Mouse (Mus musculus) intestine, embryonic 14.5 days (tissue): ENCODE data around the gene Insc. TPM values are rescaled to one million over a fixed set of nuclear protein-coding genes. Genes with fewer than 3 reads are reported as not detected.

ENCODE experiments used
- ATAC-seq: fragments of 200-750 bp; cut with Nextera tagmentation; replicated peaks from 2 replicates; pipeline ENCODE4 v1.8.0; 2017; ENCODE audit warnings: low read depth, moderate number of reproducible peaks, moderate TSS enrichment, moderate library complexity; ENCODE audit not compliant: low FRiP score, low TSS enrichment
- DNase-seq: peaks from one replicate; pipeline ENCODE4 v3.0.0-alpha.2; 2018; ENCODE audit warnings: low spot score
- H3K27ac ChIP-seq: fragments of 300-500 bp; sonication (generic); 2 replicates; pipeline ENCODE4 v1.5.1; 2014; ENCODE audit warnings: low read depth, mild to moderate bottlenecking, control low read depth
- H3K27me3 ChIP-seq: fragments of 300-500 bp; sonication (generic); replicated peaks from 2 replicates; pipeline ENCODE4 v1.6.1; 2014; ENCODE audit warnings: low read length, control low read depth; ENCODE audit not compliant: control insufficient read depth, insufficient read depth
- H3K36me3 ChIP-seq: fragments of 300-500 bp; sonication (generic); 2 replicates; pipeline ENCODE4 v1.6.1; 2014; ENCODE audit warnings: low read length, control low read depth; ENCODE audit not compliant: control insufficient read depth, insufficient read depth
- H3K4me1 ChIP-seq: fragments of 300-500 bp; sonication (generic); replicated peaks from 2 replicates; pipeline ENCODE4 v1.6.1; 2014; ENCODE audit warnings: low read length, control low read depth, mixed read lengths; ENCODE audit not compliant: control insufficient read depth, insufficient read depth
- H3K4me2 ChIP-seq: fragments of 300-500 bp; sonication (generic); 2 replicates; pipeline ENCODE4 v1.6.1; 2014; ENCODE audit warnings: low read length
- H3K4me3 ChIP-seq: fragments of 300-500 bp; sonication (generic); 2 replicates; pipeline ENCODE4 v1.5.1; 2014; ENCODE audit warnings: low read depth, low read length, control low read depth, mixed read lengths
- H3K9ac ChIP-seq: fragments of 300-500 bp; sonication (generic); 2 replicates; pipeline ENCODE4 v1.6.1; 2014; ENCODE audit warnings: mild to moderate bottlenecking, low read length
- H3K9me3 ChIP-seq: fragments of 300-500 bp; sonication (generic); 2 replicates; pipeline ENCODE4 v1.6.1; 2016; ENCODE audit warnings: low read length, control low read depth; ENCODE audit not compliant: control insufficient read depth
- WGBS: fragments of 180-500 bp; shearing (Covaris S2); extraction: QIAGEN DNeasy Blood & Tissue Kit; methylation state at CpG from one replicate; pipeline ENCODE4 v1.1.7; 2014; 5-methylcytosine and 5-hydroxymethylcytosine counted together
- polyA plus RNA-seq: library from polyadenylated mRNA; unstranded; fragments of >200 nt; fragmentation: Nextera tagmentation; extraction: Ambion mirVana; gene quantifications from 2 replicates; pipeline ENCODE4 v1.2.1, GENCODE M21; 2014

The Insc gene
- polyA plus RNA-seq = 20.8 and 22.0 TPM in 2 replicates

DNA sequence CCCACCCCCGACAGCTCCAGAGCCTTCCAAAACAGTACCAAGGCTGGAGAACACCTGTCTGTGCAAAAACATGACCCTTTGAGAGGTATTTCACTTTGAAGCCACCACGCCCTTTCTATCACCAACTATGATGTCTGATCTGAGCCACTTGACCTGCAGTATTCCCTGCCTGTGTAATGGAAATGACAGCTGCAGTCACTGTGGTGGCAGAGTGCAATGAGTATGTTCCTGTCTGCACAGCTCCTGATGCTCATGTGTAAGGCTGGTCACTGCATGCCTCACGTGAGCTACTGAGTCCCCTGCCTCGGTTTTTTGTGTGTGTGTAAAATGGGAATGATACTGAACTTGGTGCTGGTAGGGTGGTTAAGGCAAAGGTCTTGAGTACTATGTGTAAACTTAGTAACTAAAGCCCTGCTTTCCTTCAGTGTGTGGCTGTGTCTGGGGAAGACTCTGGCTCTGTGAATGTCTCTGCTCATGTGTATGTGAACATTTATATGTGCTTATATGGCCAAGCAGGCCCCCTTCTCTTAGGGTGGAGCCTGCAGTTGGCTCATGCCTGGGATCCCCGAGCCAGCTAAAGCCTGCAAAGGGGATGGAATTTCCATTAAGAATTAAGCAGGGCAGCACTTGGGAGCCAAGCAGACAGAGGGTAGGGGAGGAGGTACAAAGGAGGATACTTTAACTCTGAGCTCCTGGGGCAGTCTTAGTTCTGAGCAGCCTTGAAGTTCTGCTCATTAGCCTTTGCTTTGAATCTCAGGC lies at the start of gene Insc:
Gene Insc, plus strand, starts transcription at position 673 of the 759 bp plus-strand sequence.
- no peak for ATAC-seq
- Histone ChIP-seq H3K4me1 (peaks cover 3% of the 10 kb centered on the region; the same call in 1 of the 2 replicates), H3K36me3 (no peaks in the 10 kb centered on the region), H3K9me3 (no peaks in the 10 kb centered on the region), H3K4me3 (no peak within 1 kb of the TSS), H3K27me3 (no peaks in the 10 kb centered on the region), H3K27ac (peak within 1 kb of the TSS; percentile 72; the same call in 1 of the 2 replicates), H3K4me2 (peak within 1 kb of the TSS; percentile 18), H3K9ac (no peak within 1 kb of the TSS)
- WGBS = 65% methylated on average over 5 of the region's 5 CpGs
- no peak for DNase-seq

DNA sequence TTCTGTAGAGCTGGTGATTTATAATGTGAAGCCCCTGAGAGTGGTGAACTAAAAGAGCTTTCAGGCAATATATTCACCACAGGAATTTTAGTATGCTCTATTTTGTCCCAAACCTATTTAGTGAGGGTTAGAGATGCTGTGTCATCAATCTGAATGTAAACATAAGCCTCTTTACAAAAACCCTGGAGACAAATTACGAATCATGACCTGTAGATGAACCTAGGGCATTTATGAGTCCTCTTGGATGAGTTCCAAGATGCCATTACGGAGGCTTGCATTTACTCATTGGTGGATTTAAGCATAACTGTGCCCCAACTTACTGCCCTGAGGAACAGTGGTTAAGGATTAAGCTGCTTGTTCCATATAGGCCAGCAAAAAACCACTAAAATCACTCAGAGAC lies 42.6 kb upstream of the Insc start:
- Histone ChIP-seq H3K36me3 (no peaks in the 10 kb centered on the region), H3K9ac (no peak overlapping the region), H3K27me3 (no peaks in the 10 kb centered on the region), H3K27ac (no peak overlapping the region), H3K9me3 (no peaks in the 10 kb centered on the region), H3K4me3 (no peak overlapping the region), H3K4me1 (no peaks in the 10 kb centered on the region), H3K4me2 (no peak overlapping the region)
- DNase-seq (no peak), ATAC-seq (no peak)
- 9% methylated on average over 2 of the region's 2 CpGs for whole genome bisulfite sequencing

DNA sequence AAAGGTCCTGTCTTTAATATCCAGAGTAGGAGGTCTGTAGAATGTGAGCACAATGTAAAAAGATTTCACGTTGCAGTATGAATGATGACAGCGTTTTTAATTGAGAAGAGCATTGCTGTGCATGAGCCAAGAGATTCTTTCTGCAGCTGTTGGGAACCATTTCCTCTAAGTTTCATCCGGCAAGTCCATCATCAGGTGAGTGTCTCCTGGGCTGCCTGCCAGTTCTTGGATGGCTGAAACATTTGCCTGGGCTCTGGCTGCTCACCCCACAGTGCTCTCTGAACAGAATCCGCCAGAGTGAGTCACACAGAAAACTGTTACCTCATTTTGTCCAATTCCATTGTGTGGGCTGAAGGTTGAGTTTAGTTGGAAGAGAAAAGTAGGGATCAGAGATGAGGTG lies 36.8 kb upstream of the Insc start:
- DNase-seq (no peak), ATAC-seq (no peak)
- WGBS = 59% methylated on average over 4 of the region's 4 CpGs

DNA sequence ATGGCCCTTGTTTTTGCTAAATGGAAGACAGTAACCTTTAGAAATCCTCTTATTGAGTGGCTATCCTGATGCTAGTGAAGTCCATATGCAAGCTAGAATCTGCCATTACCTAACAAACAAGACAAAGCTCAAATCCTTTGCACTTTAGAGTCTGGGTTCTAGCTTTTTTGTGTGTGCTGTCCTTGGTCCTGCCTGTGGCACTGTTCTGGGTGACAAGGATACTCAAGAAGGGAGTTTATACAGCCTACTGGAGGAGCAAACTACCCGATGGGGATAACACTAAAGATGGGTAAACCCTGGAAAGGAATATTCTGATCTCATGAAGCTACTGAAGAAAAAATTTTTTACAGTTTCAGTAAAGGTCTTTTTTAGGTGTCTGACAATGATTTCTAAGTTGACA lies 36.1 kb upstream of the Insc start:
- no peak for DNase-seq
- Histone ChIP-seq H3K36me3 (no peaks in the 10 kb centered on the region), H3K4me2 (no peak overlapping the region), H3K9ac (no peak overlapping the region), H3K9me3 (no peaks in the 10 kb centered on the region), H3K4me1 (no peaks in the 10 kb centered on the region), H3K4me3 (no peak overlapping the region), H3K27ac (no peak overlapping the region), H3K27me3 (no peaks in the 10 kb centered on the region)
- no peak for ATAC-seq
- WGBS = 63% methylated on average over 1 of the region's 1 CpGs

More for the DNA sequence above, 36.8 kb upstream of the Insc start:
- H3K9me3 ChIP-seq = no peaks in the 10 kb centered on the region
- H3K4me1 ChIP-seq = no peaks in the 10 kb centered on the region
- H3K9ac ChIP-seq = no peak overlapping the region
- H3K36me3 ChIP-seq = no peaks in the 10 kb centered on the region
- no peak overlapping the region for H3K4me3 ChIP-seq
- H3K27ac ChIP-seq = no peak overlapping the region
- no peaks in the 10 kb centered on the region for H3K27me3 ChIP-seq
- H3K4me2 ChIP-seq = no peak overlapping the region

DNA sequence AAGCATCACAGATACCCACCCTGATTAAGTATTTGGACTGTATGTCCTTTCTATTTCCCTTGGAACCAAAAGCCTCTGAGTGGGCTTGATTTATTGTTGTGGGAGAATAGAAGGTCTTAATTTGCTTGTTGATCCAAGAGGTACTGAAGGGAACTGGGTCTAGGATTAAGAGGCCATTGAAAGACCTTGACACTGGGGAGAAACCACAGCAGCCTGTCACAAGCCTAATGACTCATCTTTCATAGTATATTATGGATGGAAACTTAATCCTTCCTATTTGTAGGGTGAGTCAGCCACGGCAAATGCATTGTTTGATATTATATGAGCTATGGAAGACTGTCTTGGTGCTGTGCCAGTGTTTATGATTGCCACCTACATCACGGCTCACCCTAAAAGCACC lies 33.1 kb upstream of the Insc start:
- H3K27ac ChIP-seq = no peak overlapping the region
- no peak overlapping the region for H3K4me2 ChIP-seq
- H3K4me3 ChIP-seq = no peak overlapping the region
- no peaks in the 10 kb centered on the region for H3K9me3 ChIP-seq
- ATAC-seq (no peak), DNase-seq (no peak)
- no peaks in the 10 kb centered on the region for H3K36me3 ChIP-seq
- H3K9ac ChIP-seq = no peak overlapping the region
- H3K27me3 ChIP-seq = no peaks in the 10 kb centered on the region
- no peaks in the 10 kb centered on the region for H3K4me1 ChIP-seq
- WGBS = 84% methylated on average over 2 of the region's 2 CpGs

DNA sequence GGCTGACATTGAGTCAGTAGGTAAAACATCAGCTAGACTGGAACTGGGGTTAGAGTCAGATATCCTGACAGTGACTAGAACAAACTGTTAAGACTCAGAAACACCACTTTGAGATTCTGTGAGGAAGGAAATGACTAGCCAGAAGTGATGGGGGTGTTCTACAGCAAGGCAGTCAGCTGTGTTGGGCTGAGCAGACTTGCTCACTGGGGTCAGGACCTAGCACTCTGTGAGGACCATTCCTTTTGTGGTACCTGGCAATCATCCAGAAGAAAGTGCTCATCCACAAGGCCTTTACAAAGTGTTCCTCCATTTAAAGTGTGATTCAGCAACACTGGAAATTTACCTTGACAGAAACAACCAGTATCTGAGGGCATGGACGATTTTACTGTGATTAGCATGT lies 31.0 kb upstream of the Insc start:
- H3K36me3 ChIP-seq = no peaks in the 10 kb centered on the region
- H3K9ac ChIP-seq = no peak overlapping the region
- no peak overlapping the region for H3K27ac ChIP-seq
- H3K27me3 ChIP-seq = peaks cover 9% of the 10 kb centered on the region
- ATAC-seq (no peak), DNase-seq (no peak)
- no peaks in the 10 kb centered on the region for H3K4me1 ChIP-seq
- H3K9me3 ChIP-seq = no peaks in the 10 kb centered on the region
- WGBS = 75% methylated on average over 1 of the region's 1 CpGs
- no peak overlapping the region for H3K4me2 ChIP-seq
- no peak overlapping the region for H3K4me3 ChIP-seq

DNA sequence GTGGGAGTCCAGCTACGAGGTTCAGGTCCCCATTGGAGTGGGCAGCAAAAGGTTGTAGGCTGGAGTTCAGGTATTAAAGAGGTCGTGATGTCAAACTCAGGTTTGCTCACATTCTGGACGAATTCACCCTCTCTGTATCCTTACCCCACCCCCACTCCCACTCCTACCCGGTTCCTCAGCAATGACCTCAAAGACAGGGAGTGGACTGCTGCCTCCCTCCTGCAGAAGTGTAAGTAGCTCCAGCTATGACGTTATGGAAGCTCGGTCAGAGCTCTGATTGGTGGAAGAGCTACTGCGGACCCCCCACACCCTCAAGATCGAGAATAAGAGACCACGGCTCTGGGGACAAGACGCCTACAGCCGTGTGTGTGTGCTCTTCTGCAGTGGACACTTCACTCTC lies 25.2 kb upstream of the Insc start, which contains the start of gene Calcb:
Gene Calcb, plus strand, starts transcription at position 344 of the 400 bp plus-strand sequence.
- Histone ChIP-seq H3K9me3 (no peaks in the 10 kb centered on the region), H3K27me3 (peaks cover 39% of the 10 kb centered on the region), H3K27ac (no peak within 1 kb of the TSS), H3K4me1 (peaks cover 4% of the 10 kb centered on the region; the same call in 1 of the 2 replicates), H3K9ac (no peak within 1 kb of the TSS), H3K36me3 (no peaks in the 10 kb centered on the region), H3K4me2 (peak within 1 kb of the TSS; percentile 36), H3K4me3 (peak within 1 kb of the TSS; percentile 1)
- DNase-seq (no peak), ATAC-seq (no peak)
- WGBS = 6% methylated on average over 11 of the region's 11 CpGs

DNA sequence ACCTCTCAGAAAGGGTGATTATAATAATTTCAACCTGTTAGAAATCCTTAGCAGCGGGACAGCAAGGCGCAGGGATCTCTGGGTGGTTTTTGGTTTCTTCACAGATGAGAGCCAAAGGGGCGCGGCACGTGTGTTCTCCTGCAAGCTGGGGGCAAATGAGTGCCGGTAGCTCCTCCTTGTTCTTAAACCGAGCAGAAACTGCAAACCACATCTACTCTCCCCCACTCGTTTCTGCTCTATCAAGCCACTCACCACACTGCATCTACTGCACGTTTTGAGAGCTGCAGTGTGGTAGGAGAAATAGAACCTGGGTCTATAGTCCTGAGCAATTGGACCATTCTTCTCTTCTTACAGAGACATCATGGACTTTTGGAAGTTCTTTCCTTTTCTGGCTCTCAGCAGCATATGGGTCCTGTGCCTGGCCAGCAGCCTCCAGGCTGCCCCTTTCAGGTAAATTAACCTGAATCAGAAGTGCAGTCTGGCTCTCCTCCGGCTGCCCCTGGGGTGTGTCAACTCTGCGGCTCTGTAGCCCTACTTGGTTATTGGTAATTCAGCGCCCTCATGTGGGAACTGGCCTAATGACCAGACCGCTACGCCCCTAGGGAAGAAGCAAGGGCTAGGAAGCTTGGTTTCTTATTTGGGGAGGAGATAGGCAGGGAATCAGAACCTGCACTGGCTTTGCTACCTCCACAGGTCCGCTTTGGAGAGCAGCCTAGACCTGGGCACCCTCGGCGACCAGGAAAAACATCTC lies 23.9 kb upstream of the Insc start:
- H3K9ac ChIP-seq = no peak overlapping the region
- H3K27me3 ChIP-seq = peaks cover 39% of the 10 kb centered on the region
- DNase-seq = peak; percentile 66
- no peaks in the 10 kb centered on the region for H3K9me3 ChIP-seq
- no peaks in the 10 kb centered on the region for H3K36me3 ChIP-seq
- H3K4me3 ChIP-seq = peak overlapping the region; percentile 1; the same call in 1 of the 2 replicates
- H3K27ac ChIP-seq = no peak overlapping the region
- 4% methylated on average over 17 of the region's 17 CpGs for WGBS
- peak; percentile 66; the same call in 1 of the 2 replicates for ATAC-seq
- peak overlapping the region; percentile 36 for H3K4me2 ChIP-seq
- peaks cover 4% of the 10 kb centered on the region; the same call in 1 of the 2 replicates for H3K4me1 ChIP-seq
